Mouse (Mus musculus) heart, embryonic 15.5 days (tissue): ENCODE results near the gene Fam20c. TPM values are rescaled to one million over a fixed set of nuclear protein-coding genes. Genes with fewer than 3 reads are reported as not detected.

ENCODE experiments used
- ATAC-seq: fragments of 200-750 bp; cut with Nextera tagmentation; replicated peaks from 2 replicates; pipeline ENCODE4 v1.8.0; 2017; ENCODE audit warnings: low read depth, moderate TSS enrichment; ENCODE audit not compliant: insufficient number of reproducible peaks, insufficient read depth, low FRiP score
- H3K27ac ChIP-seq: fragments of 300-500 bp; sonication (generic); 2 replicates; pipeline ENCODE4 v1.5.1; 2015; ENCODE audit warnings: mild to moderate bottlenecking, inconsistent platforms
- H3K27me3 ChIP-seq: fragments of 300-500 bp; sonication (generic); 2 replicates; pipeline ENCODE4 v1.6.1; 2015; ENCODE audit warnings: inconsistent platforms
- H3K36me3 ChIP-seq: fragments of 300-500 bp; sonication (generic); 2 replicates; pipeline ENCODE4 v1.6.1; 2015; ENCODE audit warnings: mild to moderate bottlenecking, inconsistent platforms
- H3K4me1 ChIP-seq: fragments of 300-500 bp; sonication (generic); replicated peaks from 2 replicates; pipeline ENCODE4 v1.6.1; 2015; ENCODE audit warnings: inconsistent platforms
- H3K4me2 ChIP-seq: fragments of 300-500 bp; sonication (generic); 2 replicates; pipeline ENCODE4 v1.6.1; 2015; ENCODE audit warnings: inconsistent platforms, mild to moderate bottlenecking, moderate library complexity
- H3K4me3 ChIP-seq: fragments of 300-500 bp; sonication (generic); 2 replicates; pipeline ENCODE4 v1.5.1; 2015; ENCODE audit warnings: mild to moderate bottlenecking, inconsistent platforms
- H3K9ac ChIP-seq: fragments of 300-500 bp; sonication (generic); 2 replicates; pipeline ENCODE4 v1.6.1; 2015; ENCODE audit warnings: mild to moderate bottlenecking, inconsistent platforms
- H3K9me3 ChIP-seq: fragments of 300-500 bp; sonication (generic); replicated peaks from 2 replicates; pipeline ENCODE4 v1.6.1; 2016; ENCODE audit warnings: inconsistent platforms
- WGBS: fragments of 180-500 bp; shearing (Covaris S2); methylation state at CpG from one replicate; pipeline ENCODE4 v1.1.7; 2015; ENCODE audit warnings: mixed read lengths; 5-methylcytosine and 5-hydroxymethylcytosine counted together
- polyA plus RNA-seq: library from polyadenylated mRNA; unstranded; fragments of >200 nt; fragmentation: Nextera tagmentation; extraction: Ambion mirVana; gene quantifications from 2 replicates; pipeline ENCODE4 v1.2.1, GENCODE M21; 2015

Gene Fam20c
- polyA plus RNA-seq, 1 experiment from 2014 or later, result 6.1 TPM

DNA sequence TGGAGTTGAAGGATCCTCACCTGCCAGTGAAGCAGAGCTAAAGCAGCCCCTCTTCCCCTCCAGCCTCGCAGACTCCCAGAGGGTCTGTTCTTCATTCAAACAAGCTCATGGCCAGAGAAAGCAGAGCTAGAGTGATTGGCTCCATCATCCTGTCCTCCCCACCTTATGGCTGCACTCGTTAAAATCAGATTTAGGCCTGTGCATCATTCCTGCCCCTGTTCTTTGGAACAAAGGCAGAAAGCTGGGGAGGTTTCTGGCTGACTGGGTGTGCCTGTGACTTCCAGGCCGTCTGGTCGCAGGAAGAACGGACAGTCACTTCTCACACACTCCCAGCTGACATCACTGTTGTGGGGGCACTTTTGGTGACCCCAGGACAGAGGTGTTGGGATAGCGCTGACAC is 2.8 kb downstream of the Fam20c start:
- WGBS, result 74% methylated on average over 6 of the region's 6 CpGs
- Histone ChIP-seq H3K27me3 (peaks cover 37% of the 10 kb centered on the region), H3K27ac (no peak overlapping the region), H3K4me2 (peak overlapping the region; percentile 91), H3K9ac (no peak overlapping the region), H3K4me1 (peaks cover 44% of the 10 kb centered on the region), H3K9me3 (no peaks in the 10 kb centered on the region), H3K4me3 (no peak overlapping the region), H3K36me3 (0 out of 2 replicates have a peak, but pooled peaks cover 3% of the 10 kb centered on the region)
- ATAC-seq, result no peak

- Histone ChIP-seq H3K4me2 (no peak overlapping the region), H3K4me1 (peaks cover 49% of the 10 kb centered on the region), H3K36me3 (0 out of 2 replicates have a peak, but pooled peaks cover 3% of the 10 kb centered on the region), H3K27me3 (peaks cover 32% of the 10 kb centered on the region), H3K9me3 (no peaks in the 10 kb centered on the region), H3K9ac (no peak overlapping the region), H3K27ac (no peak overlapping the region), H3K4me3 (no peak overlapping the region)
- no peak for ATAC-seq
- WGBS, result 94% methylated on average over 12 of the region's 12 CpGs
These were observed 3.3 kb downstream of the Fam20c start for GRCm38 (mm10) chr5:138757616-138758015.

DNA sequence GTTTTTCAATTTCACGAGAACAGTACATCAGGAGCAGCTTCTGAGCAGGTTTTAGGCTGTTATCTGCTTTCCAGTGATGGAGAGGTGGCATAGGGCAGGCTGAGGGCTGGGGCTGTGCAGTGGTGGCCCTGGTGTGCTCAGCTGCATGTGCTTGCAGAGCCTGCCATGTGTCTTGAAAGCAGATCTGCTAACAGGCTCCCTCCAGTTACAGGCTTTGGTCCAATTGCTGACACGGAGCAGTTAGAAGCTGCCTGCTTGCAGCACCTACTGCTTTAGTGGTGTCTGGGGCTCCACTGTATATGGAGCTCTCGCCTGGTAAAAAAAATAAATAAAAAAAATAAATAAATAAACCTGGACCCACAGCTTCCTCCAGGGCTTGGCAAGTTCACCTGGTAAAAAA is 4.2 kb downstream of the Fam20c start:
- H3K27ac ChIP-seq, result no peak overlapping the region
- no peak for ATAC-seq
- H3K36me3 ChIP-seq, result 0 out of 2 replicates have a peak, but pooled peaks cover 3% of the 10 kb centered on the region
- no peak overlapping the region for H3K4me2 ChIP-seq
- H3K9me3 ChIP-seq, result no peaks in the 10 kb centered on the region
- H3K4me1 ChIP-seq, result peaks cover 44% of the 10 kb centered on the region
- H3K27me3 ChIP-seq, result peaks cover 28% of the 10 kb centered on the region
- H3K4me3 ChIP-seq, result no peak overlapping the region
- no peak overlapping the region for H3K9ac ChIP-seq
- 65% methylated on average over 3 of the region's 3 CpGs for WGBS

- no peak for ATAC-seq
- Histone ChIP-seq H3K27me3 (peaks cover 13% of the 10 kb centered on the region), H3K9me3 (no peaks in the 10 kb centered on the region), H3K4me3 (no peak overlapping the region), H3K4me2 (no peak overlapping the region), H3K36me3 (0 out of 2 replicates have a peak, but pooled peaks cover 3% of the 10 kb centered on the region), H3K9ac (no peak overlapping the region), H3K4me1 (0 out of 2 replicates have a peak, but pooled peaks cover 19% of the 10 kb centered on the region), H3K27ac (no peak overlapping the region)
- WGBS, result 62% methylated on average over 5 of the region's 5 CpGs
These were observed 7.6 kb downstream of the Fam20c start for GRCm38 (mm10) chr5:138761836-138762334.

GRCm38 (mm10) chr5:138762361-138762760 is 8.0 kb downstream of the Fam20c start:
- WGBS, result 64% methylated on average over 4 of the region's 4 CpGs
- Histone ChIP-seq H3K36me3 (0 out of 2 replicates have a peak, but pooled peaks cover 3% of the 10 kb centered on the region), H3K27me3 (peaks cover 8% of the 10 kb centered on the region), H3K4me2 (no peak overlapping the region), H3K4me1 (0 out of 2 replicates have a peak, but pooled peaks cover 15% of the 10 kb centered on the region), H3K9ac (no peak overlapping the region), H3K4me3 (no peak overlapping the region), H3K9me3 (no peaks in the 10 kb centered on the region), H3K27ac (no peak overlapping the region)
- no peak for ATAC-seq

GRCm38 (mm10) chr5:138764601-138765000 is 10.3 kb downstream of the Fam20c start:
- Histone ChIP-seq H3K4me1 (0 out of 2 replicates have a peak, but pooled peaks cover 15% of the 10 kb centered on the region), H3K4me2 (no peak overlapping the region), H3K27me3 (no peaks in the 10 kb centered on the region), H3K36me3 (0 out of 2 replicates have a peak, but pooled peaks cover 1% of the 10 kb centered on the region), H3K4me3 (no peak overlapping the region), H3K9ac (no peak overlapping the region), H3K9me3 (no peaks in the 10 kb centered on the region), H3K27ac (no peak overlapping the region)
- WGBS, result 73% methylated on average over 8 of the region's 8 CpGs
- no peak for ATAC-seq

DNA sequence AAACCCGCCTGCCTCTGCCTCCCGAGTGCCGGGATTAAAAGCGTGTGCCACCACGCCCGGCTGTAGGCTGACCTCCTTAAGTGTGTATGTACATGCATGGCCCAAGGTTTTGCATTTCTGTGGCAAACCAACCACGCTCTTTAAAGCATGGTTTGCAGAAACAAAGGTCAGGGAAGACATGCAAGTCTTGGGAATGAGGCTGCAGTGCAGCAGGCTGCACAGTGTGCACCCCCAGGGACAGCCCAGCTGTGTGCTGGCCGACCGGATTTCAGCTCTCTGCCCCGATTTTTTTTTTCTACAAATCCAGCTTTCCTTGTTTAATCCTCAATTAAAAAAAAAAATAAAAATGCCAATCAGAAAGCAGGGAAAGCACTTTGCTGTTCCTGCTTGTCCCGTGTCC is 13.3 kb downstream of the Fam20c start:
- H3K4me2 ChIP-seq, result no peak overlapping the region
- no peak overlapping the region for H3K4me3 ChIP-seq
- no peak overlapping the region for H3K27ac ChIP-seq
- WGBS, result 89% methylated on average over 11 of the region's 11 CpGs
- H3K9me3 ChIP-seq, result no peaks in the 10 kb centered on the region
- no peaks in the 10 kb centered on the region for H3K27me3 ChIP-seq
- H3K36me3 ChIP-seq, result no peaks in the 10 kb centered on the region
- H3K4me1 ChIP-seq, result no peaks in the 10 kb centered on the region
- no peak for ATAC-seq
- no peak overlapping the region for H3K9ac ChIP-seq

DNA sequence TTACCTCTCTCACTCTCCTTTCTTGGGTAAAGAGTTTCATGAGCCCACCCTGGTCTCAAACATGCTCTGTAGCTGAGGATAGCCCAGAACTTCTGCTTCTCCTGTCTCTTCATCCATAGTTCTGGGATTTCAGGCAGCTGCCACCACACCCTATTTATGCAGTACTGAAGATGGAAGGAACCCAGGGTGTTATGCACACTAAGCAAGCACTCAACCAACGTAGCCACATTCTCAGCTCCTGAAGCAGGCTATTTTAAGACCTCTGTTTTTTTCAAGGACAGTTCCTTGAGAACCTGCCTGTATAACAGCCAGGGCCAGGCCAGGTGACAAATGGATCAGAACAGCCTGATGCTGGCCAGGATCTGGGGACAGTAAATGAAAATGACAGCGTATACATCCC is 14.4 kb downstream of the Fam20c start:
- Histone ChIP-seq H3K4me1 (no peaks in the 10 kb centered on the region), H3K9me3 (no peaks in the 10 kb centered on the region), H3K36me3 (no peaks in the 10 kb centered on the region), H3K27me3 (no peaks in the 10 kb centered on the region), H3K4me2 (no peak overlapping the region), H3K9ac (no peak overlapping the region), H3K4me3 (no peak overlapping the region), H3K27ac (no peak overlapping the region)
- 66% methylated on average over 2 of the region's 2 CpGs for WGBS
- no peak for ATAC-seq

GRCm38 (mm10) chr5:138769126-138769525 is 14.8 kb downstream of the Fam20c start:
- ATAC-seq, result no peak
- 60% methylated on average over 5 of the region's 5 CpGs for WGBS
- H3K9ac ChIP-seq, result no peak overlapping the region

DNA sequence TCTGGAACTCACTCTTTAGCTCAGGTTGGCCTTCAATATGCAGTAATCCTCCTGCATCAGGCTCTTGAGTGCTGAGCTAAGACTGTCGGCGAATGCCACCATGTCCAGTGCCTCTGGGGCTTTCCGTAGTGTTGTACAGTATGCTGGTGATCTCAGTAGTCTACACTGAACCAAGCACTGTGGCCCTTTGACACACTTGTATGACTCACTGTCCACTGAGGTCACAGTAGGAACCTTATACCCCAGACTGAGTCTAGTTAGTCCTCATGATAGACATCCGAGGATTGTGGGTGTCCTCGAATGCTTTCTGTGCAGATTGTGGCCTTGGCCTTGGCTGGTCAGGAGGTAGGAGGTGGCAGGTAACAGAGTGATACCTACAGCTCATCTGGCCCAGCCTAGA is 20.8 kb downstream of the Fam20c start:
- 86% methylated on average over 5 of the region's 5 CpGs for WGBS
- Histone ChIP-seq H3K4me1 (peaks cover 9% of the 10 kb centered on the region), H3K27ac (no peak overlapping the region), H3K4me3 (no peak overlapping the region), H3K27me3 (no peaks in the 10 kb centered on the region), H3K9me3 (no peaks in the 10 kb centered on the region), H3K9ac (no peak overlapping the region), H3K4me2 (no peak overlapping the region), H3K36me3 (no peaks in the 10 kb centered on the region)
- ATAC-seq, result no peak

More at GRCm38 (mm10) chr5:138769126-138769525, 14.8 kb downstream of the Fam20c start:
- Histone ChIP-seq H3K4me1 (no peaks in the 10 kb centered on the region), H3K9me3 (no peaks in the 10 kb centered on the region), H3K4me2 (no peak overlapping the region), H3K4me3 (no peak overlapping the region), H3K36me3 (no peaks in the 10 kb centered on the region), H3K27ac (no peak overlapping the region), H3K27me3 (no peaks in the 10 kb centered on the region)

- no peak for ATAC-seq
- WGBS, result 70% methylated on average over 1 of the region's 1 CpGs
- no peak overlapping the region for H3K27ac ChIP-seq
These were observed 22.0 kb downstream of the Fam20c start for GRCm38 (mm10) chr5:138776346-138776745.

More at GRCm38 (mm10) chr5:138776346-138776745, 22.0 kb downstream of the Fam20c start:
- no peak overlapping the region for H3K4me3 ChIP-seq
- H3K36me3 ChIP-seq, result no peaks in the 10 kb centered on the region
- H3K9ac ChIP-seq, result no peak overlapping the region
- H3K9me3 ChIP-seq, result no peaks in the 10 kb centered on the region
- no peaks in the 10 kb centered on the region for H3K27me3 ChIP-seq
- H3K4me2 ChIP-seq, result no peak overlapping the region
- H3K4me1 ChIP-seq, result peaks cover 9% of the 10 kb centered on the region
